Mouse (Mus musculus) lung, adult 18-20 months (tissue): ENCODE results near the gene Baat.
"Not testable (repeated sequence)": the region's sequence is repeated elsewhere in the genome, so short reads cannot be mapped to it uniquely, and the experiment has no call there.

Source experiments
- DNase-seq, 2 experiments: peaks; one replicate each; pipeline ENCODE4 v3.0.0; 2022; ENCODE audit warnings: mixed read lengths in 2 of 2

Baat gene

DNA sequence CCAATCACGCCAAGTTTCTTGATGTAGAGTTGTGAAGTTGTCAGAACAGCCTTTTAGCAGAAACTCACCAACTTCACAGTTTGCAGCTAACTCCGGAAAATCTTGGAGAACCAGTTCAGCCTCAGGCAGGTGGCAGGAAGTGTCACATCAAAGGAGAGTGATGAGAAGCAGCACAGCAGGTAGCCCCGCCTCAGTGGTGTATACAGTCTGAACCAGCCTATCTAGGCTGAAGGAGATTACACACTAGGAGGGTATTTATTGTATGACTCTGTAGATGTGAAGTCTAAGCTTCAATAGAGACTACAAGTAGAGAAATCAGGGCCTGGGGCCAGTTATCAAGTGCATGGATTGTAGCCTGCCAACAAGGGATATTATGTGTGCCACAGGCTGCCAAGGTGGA lies 25.5 kb downstream of the Baat start:
- DNase-seq = peak in 1 of 2 experiments; percentile 13

DNA sequence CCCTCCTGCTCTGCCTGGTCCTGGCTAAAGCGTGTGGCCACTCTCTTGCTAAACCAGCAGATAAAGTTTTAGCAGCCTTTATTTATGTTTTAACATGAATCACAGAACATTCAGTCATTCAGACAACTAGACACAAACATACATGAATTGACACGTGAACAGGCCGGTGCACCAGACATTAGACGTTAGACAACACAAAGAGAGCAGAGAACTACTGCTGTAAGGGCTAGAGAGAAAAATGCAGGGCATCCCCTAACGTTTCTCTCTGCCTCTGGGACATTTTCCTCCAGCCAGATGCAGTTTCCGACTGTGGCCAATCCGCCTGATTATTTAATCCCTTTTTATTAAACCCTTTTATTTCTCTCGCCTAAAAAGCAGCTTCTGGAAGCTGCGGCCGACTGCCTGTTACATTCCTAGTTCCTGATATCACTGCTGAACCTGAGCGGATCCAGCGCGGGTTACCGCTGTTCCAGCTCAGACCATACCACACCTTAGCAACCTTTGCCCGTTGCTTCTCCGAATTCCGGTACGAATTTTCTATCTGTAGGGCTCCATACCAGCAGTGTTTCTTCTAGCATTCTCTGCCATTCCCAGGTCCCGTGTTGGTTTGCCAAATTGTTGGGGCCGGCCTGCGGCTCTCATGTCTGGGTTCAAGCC lies 26.1 kb downstream of the Baat start:
- DNase-seq = no peak

DNA sequence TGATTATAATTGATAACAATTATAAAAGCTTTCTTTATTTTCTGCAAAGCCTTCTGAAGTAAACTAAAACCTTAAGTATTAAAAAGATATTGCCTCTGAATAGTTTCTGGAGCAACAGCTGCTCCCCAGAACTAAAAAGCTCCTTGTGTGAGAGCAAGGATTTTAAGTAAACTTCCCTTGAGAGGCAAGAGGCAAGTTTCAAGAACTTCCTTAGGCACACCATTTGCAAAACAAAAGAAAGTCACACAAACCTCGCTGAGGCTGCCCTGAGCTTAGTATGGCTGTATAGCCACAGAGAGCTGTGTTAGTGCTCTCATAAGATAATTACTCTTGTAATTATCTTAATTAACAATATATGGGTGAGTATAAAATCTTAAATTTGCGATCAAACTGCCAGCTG lies 27.3 kb downstream of the Baat start:
- DNase-seq = not testable (repeated sequence)

DNA sequence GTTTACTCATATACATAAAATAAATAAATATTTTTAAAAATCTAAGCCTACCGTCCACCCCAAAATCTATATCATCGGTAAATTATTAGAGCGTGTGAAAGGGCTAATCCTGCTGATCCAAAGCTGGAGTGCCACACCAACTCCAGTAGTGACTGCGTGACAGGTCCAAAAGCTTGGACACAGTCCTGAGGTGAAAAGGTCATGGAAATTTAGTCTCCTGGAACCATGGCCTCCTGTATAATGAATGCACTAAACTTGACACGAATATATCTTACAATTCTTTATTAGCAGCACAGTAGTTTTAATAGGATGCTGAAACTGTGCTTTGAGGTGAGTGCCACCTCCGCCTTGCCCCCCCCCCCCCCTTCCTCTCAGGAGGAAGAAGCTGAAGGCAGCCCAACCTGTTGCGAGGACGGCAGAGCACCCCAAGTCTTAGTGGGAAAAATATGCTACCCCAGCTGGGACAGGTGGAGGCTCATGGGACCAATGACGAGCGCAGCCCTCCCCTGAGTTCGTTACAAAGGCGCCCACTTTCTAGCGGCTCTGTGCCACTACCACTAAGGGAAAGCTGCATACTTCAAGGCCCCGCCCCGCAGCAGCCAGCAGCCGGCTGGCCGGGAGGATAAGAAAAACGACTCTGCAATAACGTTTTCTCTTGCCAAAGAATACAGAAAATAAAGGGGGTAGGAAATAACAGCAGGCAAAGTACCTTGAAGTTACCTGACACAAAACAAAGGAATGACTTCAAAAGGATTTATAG lies 28.1 kb downstream of the Baat start:
- DNase-seq = peak; percentile 23 to 45

DNA sequence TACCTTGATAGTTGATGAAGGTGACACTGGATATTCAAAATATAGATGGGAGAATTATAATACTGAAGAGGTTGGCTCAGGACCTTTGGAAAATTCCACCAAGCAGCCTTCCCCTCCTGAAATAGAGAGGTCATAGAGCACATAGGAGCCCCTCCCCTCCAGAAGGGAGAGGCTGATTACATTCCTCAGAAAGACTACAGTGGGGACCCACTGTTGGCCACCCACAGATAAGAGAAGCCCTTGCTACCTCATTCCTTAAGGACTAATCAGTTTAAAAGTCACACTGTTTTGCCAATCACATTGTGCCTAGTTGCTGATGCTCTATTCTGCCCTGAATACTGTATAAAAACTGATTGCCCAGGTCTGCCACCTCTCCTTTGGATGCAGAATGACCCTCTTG lies 31.8 kb downstream of the Baat start:
- no peak for DNase-seq

DNA sequence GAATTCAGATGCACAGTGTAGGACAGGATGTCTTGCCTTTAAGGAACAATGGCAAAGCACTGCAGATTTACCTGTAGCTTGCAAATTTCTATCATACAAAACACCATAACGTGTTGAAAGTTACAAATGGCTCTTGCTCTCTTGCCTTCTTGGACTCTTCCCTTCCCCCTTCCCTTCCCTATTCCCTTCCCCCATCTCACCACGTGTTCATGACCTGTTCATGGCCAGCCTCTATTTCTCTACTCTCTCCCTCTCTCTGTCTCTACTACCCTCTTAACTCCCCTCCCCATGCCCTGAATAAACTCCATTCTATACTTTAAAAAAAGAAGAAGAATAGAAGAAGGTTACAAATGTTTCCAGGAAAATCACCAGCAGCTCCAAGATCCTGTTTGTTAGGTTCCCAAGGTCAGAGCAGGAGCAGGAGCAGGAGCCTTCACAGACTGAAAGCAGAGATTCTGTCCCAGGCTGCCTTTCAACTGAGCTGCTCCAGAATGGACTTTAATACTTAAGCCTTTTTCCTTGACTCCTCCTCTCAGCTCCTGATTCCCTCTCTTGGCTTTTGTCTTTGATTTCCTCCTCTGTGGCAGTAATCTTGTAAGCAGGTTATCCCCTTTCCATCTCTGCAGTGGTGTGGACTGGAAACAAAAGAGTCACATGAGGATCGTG lies 32.8 kb downstream of the Baat start, which contains the start of gene Acnat1:
TSS of gene Acnat1 (minus strand) at position 478 of the 666 bp plus-strand sequence.
- DNase-seq = no peak

DNA sequence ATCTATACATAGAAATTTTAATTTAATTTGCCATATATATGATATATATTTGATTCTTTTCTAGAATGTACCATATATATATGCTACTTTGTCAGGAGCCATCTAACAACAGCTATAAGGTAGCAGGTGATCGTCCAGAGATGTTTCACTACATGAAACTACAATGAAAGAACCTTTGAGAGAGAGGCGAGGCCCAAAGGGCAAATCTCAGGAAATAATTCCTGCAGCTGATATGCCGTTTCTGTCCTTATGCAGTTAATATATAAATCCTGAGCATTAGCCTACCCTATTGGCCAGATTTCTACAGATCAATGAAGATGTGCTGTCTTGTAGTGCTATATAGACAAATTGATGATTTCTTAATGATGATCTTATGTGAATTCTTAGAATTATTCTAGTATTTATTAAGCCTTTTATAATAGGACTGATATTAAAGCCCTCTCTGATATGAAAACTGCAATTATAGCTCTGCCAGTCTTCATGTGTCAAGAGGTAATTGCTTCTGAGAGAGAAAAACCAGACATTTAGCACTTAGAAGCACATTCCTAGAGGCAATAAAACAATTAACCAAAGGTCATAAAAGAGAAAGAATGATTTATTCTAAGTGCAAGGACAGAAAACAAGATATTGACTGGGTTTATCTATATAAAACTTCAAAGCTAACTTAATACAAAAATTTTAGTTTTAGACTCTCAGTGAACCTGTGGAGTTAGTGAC lies 36.8 kb downstream of the Baat start:
- no peak for DNase-seq

DNA sequence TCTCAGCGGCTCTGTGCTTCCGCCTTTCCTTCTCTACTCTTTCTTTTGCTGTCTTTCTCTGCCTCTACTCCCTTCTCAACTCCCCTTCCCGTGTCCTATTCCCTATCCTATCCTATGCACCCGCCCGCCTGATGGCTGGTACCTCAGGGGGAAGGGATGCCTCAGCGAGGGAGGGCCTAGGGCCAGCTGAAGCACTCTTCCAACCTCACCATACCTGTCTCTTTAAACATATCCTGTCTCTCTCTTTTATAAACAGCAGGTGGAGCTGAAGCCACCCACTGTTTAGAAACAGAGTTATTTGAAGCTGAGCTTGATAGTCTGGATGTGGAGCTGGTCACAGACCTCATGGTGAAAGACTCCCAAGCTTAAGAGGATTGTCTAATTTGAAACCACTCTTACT lies 39.0 kb downstream of the Baat start:
- no peak for DNase-seq

DNA sequence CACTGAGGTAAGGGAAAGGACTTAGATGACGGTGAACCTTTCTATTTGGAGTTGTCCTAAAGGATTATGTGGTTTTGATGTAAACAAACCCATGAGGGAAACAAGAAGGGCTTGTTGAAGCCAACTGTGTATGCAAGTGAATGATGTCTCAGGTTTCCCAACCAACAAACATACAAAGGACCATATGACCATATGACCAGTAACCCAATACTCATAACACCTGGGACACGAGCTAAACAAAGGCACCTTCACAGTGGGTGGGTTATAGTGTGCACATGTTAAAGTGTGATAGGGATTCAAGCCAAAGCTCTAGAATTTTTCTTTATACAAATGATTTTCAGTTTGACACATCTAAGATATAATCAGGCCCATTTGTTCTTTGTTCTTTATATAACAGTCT lies 50.2 kb downstream of the Baat start:
- peak in 1 of 2 experiments; percentile 6 for DNase-seq

DNA sequence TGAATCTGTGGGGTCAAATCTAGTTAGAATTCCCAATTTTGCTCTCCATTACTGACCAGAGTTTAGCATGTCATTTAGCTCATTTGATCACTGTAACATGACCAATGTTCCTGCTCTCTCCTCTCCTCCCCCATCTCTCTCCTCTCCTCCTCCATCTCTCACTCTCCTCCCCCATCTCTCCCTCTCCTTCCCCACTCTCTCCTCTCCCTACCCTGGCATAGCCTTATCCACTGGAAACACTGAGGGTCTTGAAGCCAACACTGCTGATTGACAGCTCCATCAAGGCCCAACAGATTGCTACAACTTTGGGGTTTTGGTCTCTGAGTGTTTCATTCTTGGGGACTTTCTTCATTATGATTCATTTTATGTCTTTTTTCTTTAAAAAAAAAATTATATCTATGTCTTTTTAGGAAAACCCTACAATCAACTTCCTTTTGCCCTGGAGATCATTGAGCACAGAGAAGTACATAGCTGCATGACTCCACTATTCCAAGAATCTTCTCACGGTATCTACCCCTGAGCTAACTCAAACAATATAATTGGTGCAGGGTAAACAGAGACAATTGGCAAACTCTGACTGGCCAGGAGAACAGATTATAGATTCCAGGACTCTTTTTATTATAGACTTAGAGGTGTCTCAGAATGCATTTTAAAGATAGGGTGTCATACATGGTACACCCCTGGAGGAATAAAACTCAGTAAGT lies 54.4 kb downstream of the Baat start:
- no peak for DNase-seq

DNA sequence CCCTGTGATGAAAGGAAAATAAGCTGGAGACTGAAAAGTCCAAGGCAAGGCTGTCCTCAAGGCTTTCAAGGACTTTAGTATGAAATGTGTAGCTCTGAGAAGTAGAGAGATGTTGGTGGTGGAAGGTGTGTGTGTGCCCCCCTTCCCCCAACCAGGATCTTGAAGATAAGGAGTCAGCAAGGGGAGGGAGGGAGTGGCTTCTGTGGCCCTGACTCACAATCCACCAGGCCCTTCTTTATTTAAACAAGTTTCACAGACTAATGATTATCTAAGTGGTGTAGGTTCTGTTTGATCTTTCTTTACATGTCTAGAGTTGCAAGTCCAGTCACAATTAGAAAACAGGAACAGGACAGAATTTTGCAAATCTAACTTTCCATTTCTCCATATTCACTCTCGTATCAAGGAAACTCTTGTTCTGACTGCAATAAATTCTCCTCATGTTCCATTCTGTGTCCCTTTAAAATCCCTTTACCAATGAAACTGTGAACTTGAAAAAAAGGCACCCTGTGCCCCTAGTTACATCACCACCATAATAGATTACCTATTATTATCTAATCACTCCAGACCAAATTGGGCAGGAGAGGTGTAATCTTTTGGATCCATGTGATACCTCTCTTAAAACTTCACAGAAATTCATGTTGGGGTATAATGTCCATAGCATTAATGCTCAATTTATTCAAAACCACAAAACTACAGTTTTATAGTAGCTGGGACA lies 55.1 kb downstream of the Baat start:
- not testable (repeated sequence) for DNase-seq
